Mouse (Mus musculus) T-cell, adult 2 months (primary cell): Measurements from ENCODE around the gene Olfr1037.
"Not testable (repeated sequence)": the region's sequence is repeated elsewhere in the genome, so short reads cannot be mapped to it uniquely, and the experiment has no call there.

Source experiments
- DNase-seq: peaks from one replicate; pipeline ENCODE4 v3.0.0; 2022; ENCODE audit warnings: low spot score

Olfr1037 gene

DNA sequence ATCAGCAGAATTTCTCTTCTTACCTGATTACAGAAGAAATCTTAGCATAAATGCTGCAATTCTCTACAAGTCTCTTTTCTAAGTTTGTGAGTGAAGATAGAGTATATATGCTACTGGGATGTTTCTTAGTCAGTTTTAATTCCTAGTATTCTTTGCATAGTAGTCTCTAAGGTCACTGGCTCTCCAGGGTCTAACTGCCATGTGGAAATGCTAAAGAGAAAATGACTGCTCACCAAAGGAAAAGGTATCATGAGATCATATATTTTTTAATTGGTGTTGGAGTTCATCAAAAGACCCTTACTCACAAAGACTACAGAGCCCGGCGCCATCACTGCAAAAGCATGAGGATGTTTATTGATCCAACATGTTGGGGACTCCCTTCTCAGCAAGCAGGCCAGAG lies at the start of gene Olfr1037:
Gene Olfr1037, minus strand, starts transcription at position 101 of the 400 bp plus-strand sequence.
- no peak for DNase-seq

DNA sequence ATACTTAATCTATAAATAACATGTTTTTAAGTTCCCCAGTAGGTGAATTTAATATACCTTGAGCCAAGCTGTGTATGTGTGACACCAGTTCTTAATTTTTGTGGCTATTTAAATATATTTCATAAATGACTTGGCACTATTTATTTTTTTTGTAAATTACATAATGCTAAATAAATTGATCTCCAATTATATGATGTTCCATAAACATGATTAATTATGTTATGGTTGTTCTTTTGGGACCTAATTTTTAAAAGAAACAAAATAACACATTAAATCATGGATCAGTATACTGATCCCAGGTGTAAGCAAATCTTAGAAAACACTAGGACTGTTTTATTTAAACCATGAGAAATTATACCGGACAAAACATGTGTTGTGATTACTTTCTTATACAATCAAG lies 48.6 kb upstream of the Olfr1037 start, which contains the start of gene Olfr1039:
Gene Olfr1039, minus strand, starts transcription at position 101 of the 400 bp plus-strand sequence.
- no peak for DNase-seq

- not testable (repeated sequence) for DNase-seq
These were observed 6.7 kb downstream of the Olfr1037 start for GRCm38 (mm10) chr2:86080478-86080877.

- DNase-seq: not testable (repeated sequence)
These were observed 13.5 kb downstream of the Olfr1037 start, which contains the start of gene Olfr1036 for GRCm38 (mm10) chr2:86073692-86074091. Gene Olfr1036 (plus strand): TSS chr2:86073992.

DNA sequence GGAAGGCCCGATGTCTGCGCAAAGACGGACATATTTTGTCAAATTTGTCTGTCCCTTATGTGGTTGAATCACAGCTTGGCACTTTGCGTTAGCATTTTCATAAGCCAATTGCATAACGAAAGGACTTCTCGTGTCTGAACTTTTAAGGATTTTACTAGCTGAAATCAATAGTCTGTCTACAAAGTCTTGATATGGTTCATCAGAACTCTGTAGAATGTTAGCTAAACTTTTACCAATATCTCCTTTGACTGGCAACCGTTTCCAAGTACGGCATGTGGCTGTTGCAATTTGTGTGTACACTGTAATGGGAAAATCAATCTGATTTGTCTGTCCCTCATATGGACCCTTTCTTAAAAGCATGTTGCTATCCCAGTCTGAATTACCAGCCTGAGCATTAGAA lies 17.0 kb downstream of the Olfr1037 start:
- no peak for DNase-seq

- not testable (repeated sequence) for DNase-seq
These were observed 23.4 kb downstream of the Olfr1037 start for GRCm38 (mm10) chr2:86063766-86064165.

GRCm38 (mm10) chr2:86050777-86051176 lies 36.4 kb downstream of the Olfr1037 start:
- not testable (repeated sequence) for DNase-seq

DNA sequence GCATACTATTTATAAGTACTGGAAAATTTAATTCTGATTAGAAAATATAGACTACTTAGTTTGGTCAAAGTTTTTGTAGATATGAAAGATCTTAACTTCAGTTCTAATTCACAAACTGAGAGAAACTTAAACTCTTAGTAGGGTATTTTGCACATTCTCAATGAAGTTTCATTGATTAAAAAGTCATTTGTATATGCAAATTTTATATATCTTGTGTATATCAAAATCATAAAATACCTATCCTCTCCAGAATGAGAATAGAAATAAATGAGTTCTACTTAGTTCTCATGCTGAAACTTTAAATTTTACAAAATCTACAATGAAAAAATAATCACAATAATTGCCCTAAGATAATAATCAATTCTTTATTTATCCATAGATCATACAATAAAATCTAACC lies 41.6 kb downstream of the Olfr1037 start, which contains the start of gene Olfr1034:
Gene Olfr1034, plus strand, starts transcription at position 301 of the 400 bp plus-strand sequence.
- DNase-seq: no peak
